Mouse (Mus musculus): ENCODE data around the gene Tmem108.
A peak's percentile ranks its signal among the peaks of the same experiment; 100 is the strongest.

Gene Tmem108

DNA sequence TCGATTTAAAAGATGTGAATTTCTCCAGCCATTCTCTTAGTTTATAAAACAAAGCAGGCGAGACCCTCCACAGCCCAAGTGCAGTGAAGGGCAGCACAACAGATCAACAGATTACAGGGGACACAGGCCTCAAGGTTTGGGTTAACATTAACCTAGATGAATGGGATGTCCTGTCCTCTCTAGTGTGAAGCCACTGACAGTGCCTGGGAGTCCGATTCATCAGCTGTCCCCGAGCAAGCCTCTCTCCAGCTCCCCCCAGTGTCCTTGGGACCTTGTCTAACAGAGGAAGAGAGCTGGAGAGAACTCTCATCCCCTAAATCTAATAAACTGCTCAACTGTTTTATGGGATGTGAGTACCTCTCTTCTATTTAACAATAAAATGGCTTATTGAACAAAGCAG is 48.4 kb downstream of the Tmem108 start:
- Histone ChIP-seq H3K27me3 (ENCODE audit: insufficient read depth, low read length) (no peaks in the 10 kb centered on the region), H3K4me1 (replicated peaks; ENCODE audit: low read depth, low read length) (peaks cover 8% of the 10 kb centered on the region), H3K36me3 (ENCODE audit: insufficient read depth, low read length) (no peaks in the 10 kb centered on the region), H3K4me3 (replicated peaks; ENCODE audit: low read length) (no peak overlapping the region), H3K9me3 (ENCODE audit: low read length) (no peaks in the 10 kb centered on the region)
- TF ChIP-seq CTCF (conservative IDR thresholded peaks at IDR 0.05; ENCODE audit: low read length) (no peak), NANOG (IDR thresholded peaks at IDR 0.05; ENCODE audit: borderline replicate concordance, low read length) (no peak), POU5F1 (IDR thresholded peaks at IDR 0.05; ENCODE audit: borderline replicate concordance, low read length) (no peak)

DNA sequence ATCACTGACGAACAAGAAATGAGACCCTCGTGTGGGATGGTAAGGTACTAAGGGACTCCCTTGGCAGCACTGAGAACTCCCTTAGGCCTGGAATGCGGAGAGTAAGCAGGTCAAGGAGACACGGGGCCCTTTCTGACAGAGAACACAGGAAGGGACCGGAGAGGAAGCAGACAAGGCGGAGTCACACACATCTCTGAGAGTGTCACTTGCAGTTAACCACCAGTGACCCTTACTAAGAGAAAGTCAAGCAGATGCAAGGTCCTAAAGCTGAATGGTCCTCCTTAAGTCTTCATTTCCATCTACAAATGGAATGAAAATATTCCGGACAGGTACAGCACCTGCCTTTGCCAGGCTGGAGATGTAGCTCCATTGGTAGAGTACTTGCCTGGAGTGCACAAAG is 48.9 kb downstream of the Tmem108 start:
- H3K36me3 ChIP-seq (ENCODE audit: insufficient read depth, low read length), result no peaks in the 10 kb centered on the region
- H3K4me3 ChIP-seq (replicated peaks; ENCODE audit: low read length), result no peak overlapping the region
- H3K4me1 ChIP-seq (replicated peaks; ENCODE audit: low read depth, low read length), result peaks cover 14% of the 10 kb centered on the region
- no peaks in the 10 kb centered on the region for H3K9me3 ChIP-seq (ENCODE audit: low read length)
- H3K27me3 ChIP-seq (ENCODE audit: insufficient read depth, low read length), result no peaks in the 10 kb centered on the region
- TF ChIP-seq CTCF (conservative IDR thresholded peaks at IDR 0.05; ENCODE audit: low read length), result no peak
- TF ChIP-seq NANOG (IDR thresholded peaks at IDR 0.05; ENCODE audit: borderline replicate concordance, low read length), result no peak
- no peak for TF ChIP-seq POU5F1 (IDR thresholded peaks at IDR 0.05; ENCODE audit: borderline replicate concordance, low read length)

DNA sequence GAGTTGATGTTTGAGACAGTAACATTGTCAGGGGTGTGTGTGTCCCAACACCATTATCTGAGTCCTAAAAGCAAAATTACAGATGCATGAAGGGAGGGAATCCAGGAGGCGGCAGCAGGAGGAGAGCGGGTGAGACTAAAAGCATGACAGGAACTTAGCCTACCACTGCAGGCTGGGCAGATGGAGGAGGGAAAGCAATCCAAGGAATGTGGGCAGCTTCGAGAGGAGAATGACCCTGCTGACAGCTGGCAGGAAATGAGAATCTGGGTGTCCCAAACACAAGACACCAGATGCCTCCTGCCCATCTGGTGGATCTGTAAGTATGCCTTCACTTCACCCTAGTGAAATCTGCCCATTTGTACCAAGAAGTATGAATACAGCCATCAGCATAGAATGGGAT is 51.9 kb downstream of the Tmem108 start:
- TF ChIP-seq POU5F1 (IDR thresholded peaks at IDR 0.05; ENCODE audit: borderline replicate concordance, low read length), result no peak
- no peak for TF ChIP-seq NANOG (IDR thresholded peaks at IDR 0.05; ENCODE audit: borderline replicate concordance, low read length)
- TF ChIP-seq CTCF (conservative IDR thresholded peaks at IDR 0.05; ENCODE audit: low read length), result no peak
- no peak overlapping the region for H3K4me3 ChIP-seq (replicated peaks; ENCODE audit: low read length)
- H3K9me3 ChIP-seq (ENCODE audit: low read length), result peaks cover 3% of the 10 kb centered on the region

DNA sequence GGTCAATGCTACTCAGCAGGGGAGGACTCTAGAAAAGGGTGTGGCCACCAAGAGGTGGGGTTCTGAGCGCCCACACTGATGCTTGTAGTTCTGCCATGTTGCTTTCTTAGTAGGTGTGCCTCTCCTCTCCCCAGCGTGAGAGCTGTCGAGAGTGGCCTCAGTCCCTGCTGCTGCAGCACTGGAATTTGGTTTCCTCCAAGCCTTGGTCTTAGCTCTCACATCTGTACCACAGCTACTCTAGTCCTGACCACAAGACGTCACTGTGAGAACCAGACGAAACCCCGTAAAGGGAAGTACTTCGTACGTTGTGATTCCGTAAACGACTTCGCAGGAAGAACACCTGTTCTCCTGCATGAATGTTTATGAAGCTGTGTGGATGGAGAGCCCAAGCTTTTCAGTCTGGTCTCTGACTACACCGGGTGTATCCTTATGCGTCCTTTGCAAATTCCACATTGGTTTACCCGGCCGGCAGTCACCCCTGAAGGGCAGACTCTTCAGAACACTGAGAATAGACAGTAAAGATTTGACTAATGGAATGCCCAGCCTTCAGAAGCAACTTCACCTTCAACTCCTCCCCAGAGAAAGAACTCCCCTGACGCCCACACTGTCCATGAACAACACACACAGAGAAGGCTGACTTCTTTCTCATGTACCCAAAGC is 53.0 kb downstream of the Tmem108 start:
- no peak overlapping the region for H3K4me3 ChIP-seq (replicated peaks; ENCODE audit: low read length)
- no peaks in the 10 kb centered on the region for H3K27me3 ChIP-seq (ENCODE audit: insufficient read depth, low read length)
- peaks cover 14% of the 10 kb centered on the region for H3K4me1 ChIP-seq (replicated peaks; ENCODE audit: low read depth, low read length)
- TF ChIP-seq CTCF (conservative IDR thresholded peaks at IDR 0.05; ENCODE audit: low read length), result no peak
- TF ChIP-seq NANOG (IDR thresholded peaks at IDR 0.05; ENCODE audit: borderline replicate concordance, low read length), result no peak
- TF ChIP-seq POU5F1 (IDR thresholded peaks at IDR 0.05; ENCODE audit: borderline replicate concordance, low read length), result no peak
- no peaks in the 10 kb centered on the region for H3K36me3 ChIP-seq (ENCODE audit: insufficient read depth, low read length)
- peaks cover 7% of the 10 kb centered on the region for H3K9me3 ChIP-seq (ENCODE audit: low read length)

More for the DNA sequence above, 51.9 kb downstream of the Tmem108 start:
- H3K4me1 ChIP-seq (replicated peaks; ENCODE audit: low read depth, low read length), result peaks cover 14% of the 10 kb centered on the region
- H3K27me3 ChIP-seq (ENCODE audit: insufficient read depth, low read length), result no peaks in the 10 kb centered on the region
- no peaks in the 10 kb centered on the region for H3K36me3 ChIP-seq (ENCODE audit: insufficient read depth, low read length)

DNA sequence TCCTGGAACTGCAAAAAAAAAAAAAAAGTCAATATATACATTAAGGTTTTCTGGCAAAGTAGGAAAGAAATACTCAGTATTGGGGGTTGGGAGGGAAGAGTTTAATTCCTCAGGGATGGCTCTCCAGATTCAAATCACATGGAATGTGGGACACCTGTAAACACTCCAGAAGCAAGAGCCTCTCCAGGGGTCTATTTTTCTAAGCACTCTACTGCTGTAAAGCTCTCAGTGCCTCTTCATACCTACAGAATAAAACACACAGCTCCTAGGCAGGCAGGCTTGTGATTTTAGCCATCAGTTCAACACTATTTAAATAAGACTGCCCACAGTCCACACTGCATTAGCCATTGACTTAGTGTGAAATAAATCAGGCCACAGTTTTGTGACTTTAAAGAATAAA is 53.8 kb downstream of the Tmem108 start:
- Histone ChIP-seq H3K9me3 (ENCODE audit: low read length) (peaks cover 7% of the 10 kb centered on the region), H3K36me3 (ENCODE audit: insufficient read depth, low read length) (no peaks in the 10 kb centered on the region)
- TF ChIP-seq POU5F1 (IDR thresholded peaks at IDR 0.05; ENCODE audit: borderline replicate concordance, low read length) (no peak), CTCF (conservative IDR thresholded peaks at IDR 0.05; ENCODE audit: low read length) (no peak), NANOG (IDR thresholded peaks at IDR 0.05; ENCODE audit: borderline replicate concordance, low read length) (no peak)

DNA sequence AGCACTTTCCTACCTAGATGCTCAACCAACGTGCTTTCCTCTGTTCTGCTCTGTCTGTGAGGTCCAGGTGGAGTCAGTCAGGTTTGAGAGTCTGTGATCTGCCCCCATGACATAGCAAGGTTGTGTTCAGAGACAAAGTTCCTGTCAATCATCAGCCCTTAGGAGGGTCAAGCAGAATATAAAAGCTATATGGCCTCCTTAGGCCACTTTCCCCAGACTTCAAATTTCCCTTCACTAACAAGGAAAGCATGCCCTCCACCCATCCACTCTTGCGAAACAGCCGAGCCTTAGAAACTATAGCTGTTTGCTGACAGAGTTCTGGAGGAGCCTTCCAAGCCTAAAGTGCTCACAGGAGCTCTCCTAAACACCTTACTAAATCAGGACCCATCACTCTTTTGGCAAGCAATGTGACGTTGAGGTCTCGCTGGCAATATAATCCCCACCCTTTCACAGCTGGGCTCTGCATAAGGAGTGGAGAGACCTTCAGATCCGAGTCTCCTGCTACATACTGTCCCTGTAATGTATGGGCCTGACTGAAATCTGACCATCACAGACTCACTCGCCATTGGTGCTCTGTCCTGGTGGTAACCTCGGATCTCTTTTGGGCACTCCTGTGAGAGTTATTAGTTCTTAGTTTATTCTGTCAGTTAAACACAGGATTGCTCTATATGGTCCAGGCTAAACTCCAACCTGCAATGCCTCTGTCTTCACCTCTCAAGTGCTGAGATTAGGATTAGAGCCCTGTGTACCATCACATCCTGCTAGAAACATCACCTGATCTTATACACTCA is 54.4 kb downstream of the Tmem108 start:
- no peaks in the 10 kb centered on the region for H3K27me3 ChIP-seq (ENCODE audit: insufficient read depth, low read length)
- peaks cover 18% of the 10 kb centered on the region for H3K4me1 ChIP-seq (replicated peaks; ENCODE audit: low read depth, low read length)
- H3K4me3 ChIP-seq (replicated peaks; ENCODE audit: low read length), result no peak overlapping the region
- TF ChIP-seq POU5F1 (IDR thresholded peaks at IDR 0.05; ENCODE audit: borderline replicate concordance, low read length) (no peak), CTCF (conservative IDR thresholded peaks at IDR 0.05; ENCODE audit: low read length) (no peak), NANOG (IDR thresholded peaks at IDR 0.05; ENCODE audit: borderline replicate concordance, low read length) (no peak)
- no peaks in the 10 kb centered on the region for H3K36me3 ChIP-seq (ENCODE audit: insufficient read depth, low read length)
- H3K9me3 ChIP-seq (ENCODE audit: low read length), result peaks cover 7% of the 10 kb centered on the region

More for the DNA sequence above, 53.8 kb downstream of the Tmem108 start:
- Histone ChIP-seq H3K4me3 (replicated peaks; ENCODE audit: low read length) (no peak overlapping the region), H3K27me3 (ENCODE audit: insufficient read depth, low read length) (no peaks in the 10 kb centered on the region), H3K4me1 (replicated peaks; ENCODE audit: low read depth, low read length) (peaks cover 18% of the 10 kb centered on the region)

DNA sequence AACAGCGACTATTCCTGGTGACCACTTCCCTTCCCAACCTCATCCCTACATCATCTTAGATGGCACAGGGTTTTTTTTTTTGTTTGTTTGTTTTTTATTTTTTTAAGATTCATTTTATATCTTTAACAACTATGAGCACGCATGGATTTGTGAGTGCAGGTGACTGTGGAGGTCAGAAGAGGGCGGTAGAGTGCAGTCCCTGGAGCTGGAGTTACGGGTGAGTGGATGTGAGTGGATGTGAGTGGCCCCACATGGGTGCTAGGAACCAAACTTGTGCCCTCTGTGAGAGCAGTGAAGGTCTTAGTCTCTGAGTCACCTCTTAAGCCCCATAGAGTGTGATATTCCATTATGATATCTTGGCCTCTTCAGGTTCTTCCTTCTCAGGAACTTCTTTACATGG is 55.9 kb downstream of the Tmem108 start:
- Histone ChIP-seq H3K9me3 (ENCODE audit: low read length) (peaks cover 7% of the 10 kb centered on the region), H3K4me1 (replicated peaks; ENCODE audit: low read depth, low read length) (peaks cover 31% of the 10 kb centered on the region), H3K27me3 (ENCODE audit: insufficient read depth, low read length) (no peaks in the 10 kb centered on the region), H3K4me3 (replicated peaks; ENCODE audit: low read length) (no peak overlapping the region), H3K36me3 (ENCODE audit: insufficient read depth, low read length) (no peaks in the 10 kb centered on the region)
- TF ChIP-seq NANOG (IDR thresholded peaks at IDR 0.05; ENCODE audit: borderline replicate concordance, low read length) (no peak), POU5F1 (IDR thresholded peaks at IDR 0.05; ENCODE audit: borderline replicate concordance, low read length) (no peak), CTCF (conservative IDR thresholded peaks at IDR 0.05; ENCODE audit: low read length) (no peak)

DNA sequence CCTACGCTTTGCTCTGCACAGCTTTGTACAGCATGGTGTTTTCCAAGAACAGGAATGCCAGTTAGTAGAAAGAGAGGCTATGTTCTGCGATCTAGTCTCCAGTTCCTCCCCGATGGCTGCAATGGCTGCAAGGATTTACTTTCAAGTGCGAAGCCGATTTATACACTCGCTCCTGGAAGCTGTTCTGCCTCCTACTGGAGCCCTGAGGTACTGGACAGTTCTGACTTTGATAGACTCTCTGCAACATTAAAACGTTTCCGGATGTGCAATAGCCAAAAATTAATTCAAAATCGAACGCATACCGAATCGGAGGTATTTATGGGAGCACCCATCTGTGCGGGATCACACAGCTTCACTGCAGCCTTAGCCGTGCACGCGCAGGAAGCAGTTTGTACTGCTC is 58.6 kb downstream of the Tmem108 start:
- Histone ChIP-seq H3K36me3 (ENCODE audit: insufficient read depth, low read length) (no peaks in the 10 kb centered on the region), H3K9me3 (ENCODE audit: low read length) (peaks cover 7% of the 10 kb centered on the region), H3K27me3 (ENCODE audit: insufficient read depth, low read length) (no peaks in the 10 kb centered on the region), H3K4me3 (replicated peaks; ENCODE audit: low read length) (no peak overlapping the region), H3K4me1 (replicated peaks; ENCODE audit: low read depth, low read length) (peaks cover 22% of the 10 kb centered on the region)
- TF ChIP-seq POU5F1 (IDR thresholded peaks at IDR 0.05; ENCODE audit: borderline replicate concordance, low read length) (no peak), NANOG (IDR thresholded peaks at IDR 0.05; ENCODE audit: borderline replicate concordance, low read length) (no peak), CTCF (conservative IDR thresholded peaks at IDR 0.05; ENCODE audit: low read length) (peak; percentile 54)
